In genomic region chr2:163675662-163676061, GRCm38 (mm10) we compare ENCODE assay signal across 9 mouse cellular contexts. TPM values are rescaled to one million over a fixed set of nuclear protein-coding genes. Genes with fewer than 3 reads are reported as not detected.
DNase-seq lines count a peak whose midpoint lies in the region; ATAC-seq and TF ChIP-seq lines count a peak whose summit lies in the region.
"Had no signal": no experiment of that assay in that cellular context is flagged by ENCODE, and none has a peak within 500 bp of the region (broad histone marks: within the 10 kb centered on the region; RNA-seq: fewer than 3 reads in every experiment).

No protein-coding gene starts in this region.

- no peaks in the 10 kb centered on the region for H3K27me3 ChIP-seq in hindbrain, postnatal 0 days (ENCODE audit: insufficient read depth, low read length)
- H3K27me3 ChIP-seq in hindbrain, embryonic 10.5 days (ENCODE audit: insufficient read depth, poor library complexity, severe bottlenecking), result no peaks in the 10 kb centered on the region
- no peaks in the 10 kb centered on the region for H3K27me3 ChIP-seq in midbrain, embryonic 11.5 days (ENCODE audit: control insufficient read depth, insufficient read depth, low read length)
- H3K27me3 ChIP-seq in midbrain, embryonic 13.5 days, result no peaks in the 10 kb centered on the region
- H3K27me3 ChIP-seq in heart, embryonic 15.5 days, result no peaks in the 10 kb centered on the region

- H3K9ac ChIP-seq in hindbrain, postnatal 0 days (replicated peaks; ENCODE audit: low read length), result 0 out of 2 replicates have a peak overlapping the region, but pooled peaks have one; percentile 3
- H3K9ac ChIP-seq in midbrain, embryonic 11.5 days (ENCODE audit: low read length), result no peak overlapping the region
- no peak overlapping the region for H3K9ac ChIP-seq in midbrain, embryonic 13.5 days (replicated peaks)
- peak overlapping the region; percentile 7; the same call in 1 of the 2 replicates for H3K9ac ChIP-seq in heart, embryonic 15.5 days

- H3K36me3 ChIP-seq in hindbrain, postnatal 0 days (ENCODE audit: insufficient read depth, low read length), result no peaks in the 10 kb centered on the region
- 0 out of 2 replicates have a peak, but pooled peaks cover 4% of the 10 kb centered on the region for H3K36me3 ChIP-seq in hindbrain, embryonic 10.5 days
- no peaks in the 10 kb centered on the region for H3K36me3 ChIP-seq in midbrain, embryonic 11.5 days (ENCODE audit: control insufficient read depth, insufficient read depth, low read length)
- H3K36me3 ChIP-seq in midbrain, embryonic 13.5 days, result no peaks in the 10 kb centered on the region
- H3K36me3 ChIP-seq in heart, embryonic 15.5 days, result no peaks in the 10 kb centered on the region

- H3K9me3 ChIP-seq in hindbrain, postnatal 0 days (ENCODE audit: low read length), result no peaks in the 10 kb centered on the region
- H3K9me3 ChIP-seq in hindbrain, embryonic 10.5 days, result no peaks in the 10 kb centered on the region
- no peaks in the 10 kb centered on the region for H3K9me3 ChIP-seq in midbrain, embryonic 11.5 days (ENCODE audit: control insufficient read depth, low read length)
- no peaks in the 10 kb centered on the region for H3K9me3 ChIP-seq in midbrain, embryonic 13.5 days
- no peaks in the 10 kb centered on the region for H3K9me3 ChIP-seq in heart, embryonic 15.5 days (replicated peaks)

- 70% methylated on average over 6 of the region's 6 CpGs for WGBS in hindbrain, postnatal 0 days
- WGBS in hindbrain, embryonic 10.5 days, result 88% methylated on average over 6 of the region's 6 CpGs
- 82% methylated on average over 6 of the region's 6 CpGs for WGBS in midbrain, embryonic 11.5 days
- WGBS in midbrain, embryonic 13.5 days, result 72% methylated on average over 6 of the region's 6 CpGs
- 40% methylated on average over 6 of the region's 6 CpGs for WGBS in heart, embryonic 15.5 days
- 27% methylated on average over 6 of the region's 6 CpGs for WGBS in olfactory bulb, adult 2 months

- no peak overlapping the region for H3K4me3 ChIP-seq in hindbrain, postnatal 0 days (ENCODE audit: low read length)
- H3K4me3 ChIP-seq in hindbrain, embryonic 10.5 days, result no peak overlapping the region
- no peak overlapping the region for H3K4me3 ChIP-seq in midbrain, embryonic 11.5 days (ENCODE audit: low read depth, low read length)
- no peak overlapping the region for H3K4me3 ChIP-seq in midbrain, embryonic 13.5 days (replicated peaks)
- no peak overlapping the region for H3K4me3 ChIP-seq in heart, embryonic 15.5 days
- no peak overlapping the region for H3K4me3 ChIP-seq in olfactory bulb, adult 2 months (ENCODE audit: insufficient read depth, low read depth, low read length)

- H3K4me2 ChIP-seq in hindbrain, postnatal 0 days (ENCODE audit: low read depth, low read length), result no peak overlapping the region
- H3K4me2 ChIP-seq in midbrain, embryonic 11.5 days, result no peak overlapping the region
- no peak overlapping the region for H3K4me2 ChIP-seq in midbrain, embryonic 13.5 days (replicated peaks)
- H3K4me2 ChIP-seq in heart, embryonic 15.5 days, result 0 out of 2 replicates have a peak overlapping the region, but pooled peaks have one; percentile 4

- H3K4me1 ChIP-seq in hindbrain, postnatal 0 days (ENCODE audit: insufficient read depth, low read length), result peaks cover 13% of the 10 kb centered on the region
- peaks cover 26% of the 10 kb centered on the region for H3K4me1 ChIP-seq in hindbrain, embryonic 10.5 days (replicated peaks)
- peaks cover 5% of the 10 kb centered on the region; the same call in 1 of the 2 replicates for H3K4me1 ChIP-seq in midbrain, embryonic 11.5 days (ENCODE audit: control insufficient read depth, insufficient read depth, low read length)
- peaks cover 22% of the 10 kb centered on the region for H3K4me1 ChIP-seq in midbrain, embryonic 13.5 days (replicated peaks)
- peaks cover 49% of the 10 kb centered on the region for H3K4me1 ChIP-seq in heart, embryonic 15.5 days (replicated peaks)
- H3K4me1 ChIP-seq in olfactory bulb, adult 2 months (ENCODE audit: control insufficient read depth, insufficient read depth, low read length), result peaks cover 33% of the 10 kb centered on the region

- no peak for DNase-seq in hindbrain, postnatal 0 days (ENCODE audit: low spot score)
- no peak for DNase-seq in hindbrain, embryonic 10.5 days (ENCODE audit: low spot score)
- peak; percentile 4 for DNase-seq in midbrain, embryonic 11.5 days (ENCODE audit: low spot score, missing footprints)
- DNase-seq in layer of hippocampus, postnatal 36 days, result no peak
- no peak for DNase-seq in lung, postnatal 4 days

- no peak for ATAC-seq in hindbrain, postnatal 0 days
- no peak for ATAC-seq in midbrain, embryonic 11.5 days (ENCODE audit: low FRiP score)
- ATAC-seq in midbrain, embryonic 13.5 days, result no peak
- ATAC-seq in heart, embryonic 15.5 days (replicated peaks; ENCODE audit: insufficient number of reproducible peaks, insufficient read depth, low FRiP score, low read depth), result no peak
- ATAC-seq: activated CD4-positive, CD25-positive, alpha-beta regulatory T cell, adult 4 months had no signal

- 0 out of 2 replicates have a peak overlapping the region, but pooled peaks have one; percentile 4 for H3K27ac ChIP-seq in hindbrain, postnatal 0 days
- H3K27ac ChIP-seq in hindbrain, embryonic 10.5 days, result no peak overlapping the region
- no peak overlapping the region for H3K27ac ChIP-seq in midbrain, embryonic 11.5 days (ENCODE audit: low read depth, low read length)
- H3K27ac ChIP-seq in midbrain, embryonic 13.5 days, result no peak overlapping the region
- H3K27ac ChIP-seq in heart, embryonic 15.5 days, result peak overlapping the region; percentile 88
- peak overlapping the region; percentile 94 for H3K27ac ChIP-seq in olfactory bulb, adult 2 months (ENCODE audit: insufficient read depth, low read depth, low read length)

- no peak for TF ChIP-seq CTCF in hindbrain, postnatal 0 days (IDR thresholded peaks at IDR 0.05; ENCODE audit: low read depth)
- no peak for TF ChIP-seq CTCF in olfactory bulb, adult 2 months (IDR thresholded peaks at IDR 0.05; ENCODE audit: insufficient read depth, low read depth, low read length)

- TF ChIP-seq POLR2A in olfactory bulb, adult 2 months (IDR thresholded peaks at IDR 0.05; ENCODE audit: insufficient read depth, low read depth, low read length), result no peak

RNA-seq across cellular contexts. Expression of gene Pkig, which starts 17.5 kb away (rescaled TPM):
- total RNA-seq in hindbrain, postnatal 0 days (2014; rRNA removed), result 70.8 and 95.2 TPM in 2 replicates
- 136 and 141 TPM in 2 replicates for polyA plus RNA-seq in hindbrain, postnatal 0 days (2015; fragmentation: Nextera tagmentation; extraction: Ambion mirVana)
- 158 and 185 TPM in 2 replicates for polyA plus RNA-seq in hindbrain, embryonic 10.5 days (2016; fragmentation: Nextera tagmentation; extraction: Ambion mirVana)
- polyA plus RNA-seq in midbrain, embryonic 11.5 days (2014; fragmentation: Nextera tagmentation; extraction: Ambion mirVana), result 153 and 162 TPM in 2 replicates
- polyA plus RNA-seq in midbrain, embryonic 13.5 days (2015; fragmentation: Nextera tagmentation; extraction: Ambion mirVana), result 124 and 126 TPM in 2 replicates
- polyA plus RNA-seq in heart, embryonic 15.5 days (2015; fragmentation: Nextera tagmentation; extraction: Ambion mirVana), result 289 and 356 TPM in 2 replicates
- not detected in 2 replicates for polyA plus RNA-seq in olfactory bulb, adult 2 months (2012; ENCODE audit: insufficient read depth, insufficient read length, low replicate concordance, missing spikeins)
- 10 to 100 TPM; 86.8 to 92.5 TPM for total RNA-seq in layer of hippocampus, postnatal 36 days (2021)

RNA-seq across cellular contexts. Expression of gene Serinc3, which starts 30.7 kb away (rescaled TPM):
- 82.6 and 97.4 TPM in 2 replicates for total RNA-seq in hindbrain, postnatal 0 days (2014; rRNA removed)
- polyA plus RNA-seq in hindbrain, postnatal 0 days (2015; fragmentation: Nextera tagmentation; extraction: Ambion mirVana), result 35.9 and 36.5 TPM in 2 replicates
- polyA plus RNA-seq in hindbrain, embryonic 10.5 days (2016; fragmentation: Nextera tagmentation; extraction: Ambion mirVana), result 24.2 and 25.6 TPM in 2 replicates
- 35.0 and 38.8 TPM in 2 replicates for polyA plus RNA-seq in midbrain, embryonic 11.5 days (2014; fragmentation: Nextera tagmentation; extraction: Ambion mirVana)
- polyA plus RNA-seq in midbrain, embryonic 13.5 days (2015; fragmentation: Nextera tagmentation; extraction: Ambion mirVana), result 30.5 and 31.7 TPM in 2 replicates
- 54.8 and 57.1 TPM in 2 replicates for polyA plus RNA-seq in heart, embryonic 15.5 days (2015; fragmentation: Nextera tagmentation; extraction: Ambion mirVana)
- 82.6 TPM in 1 of 2 replicates, not detected in the other for polyA plus RNA-seq in olfactory bulb, adult 2 months (2012; ENCODE audit: insufficient read depth, insufficient read length, low replicate concordance, missing spikeins)
- total RNA-seq in layer of hippocampus, postnatal 36 days (2021), result 100 to 1,000 TPM; 177 to 202 TPM

Comparison
In these comparisons a context has a peak if more than half of its experiments do, and no peak if none do; other contexts are left out.
1. H3K27ac ChIP-seq: peak in hindbrain, postnatal 0 days (single experiment), heart, embryonic 15.5 days (single experiment) and olfactory bulb, adult 2 months (single experiment); none in hindbrain, embryonic 10.5 days (single experiment), midbrain, embryonic 11.5 days (single experiment) and midbrain, embryonic 13.5 days (single experiment).
2. H3K9ac ChIP-seq: peak in hindbrain, postnatal 0 days (single experiment) and heart, embryonic 15.5 days (single experiment); none in midbrain, embryonic 11.5 days (single experiment) and midbrain, embryonic 13.5 days (single experiment).
3. RNA of gene Pkig, which starts 17.5 kb away (polyA plus RNA-seq): 289 to 356 TPM in heart, embryonic 15.5 days, 158 to 185 TPM in hindbrain, embryonic 10.5 days, 153 to 162 TPM in midbrain, embryonic 11.5 days, 136 to 141 TPM in hindbrain, postnatal 0 days and 124 to 126 TPM in midbrain, embryonic 13.5 days; not detected in olfactory bulb, adult 2 months; every median in the first group is over 100 times any median in the second.